Mouse (Mus musculus) CH12.LX (cell line): Measurements from ENCODE around the gene AA986860. TPM values are rescaled to one million over a fixed set of nuclear protein-coding genes. Genes with fewer than 3 reads are reported as not detected.

Experiments
- DNase-seq: peaks from one replicate; pipeline ENCODE4 v3.0.0-alpha.2; 2013; ENCODE audit errors: extremely low read depth
- H3K27ac ChIP-seq: 2 replicates; pipeline ENCODE4 v1.5.1; 2012; ENCODE audit warnings: low read depth, mild to moderate bottlenecking, control low read depth, moderate library complexity; ENCODE audit not compliant: insufficient read depth
- H3K27me3 ChIP-seq: replicated peaks from 2 replicates; pipeline ENCODE3; 2012; ENCODE audit warnings: inconsistent platforms
- H3K36me3 ChIP-seq, 2 experiments: replicated peaks in 1 of 2; 2 replicates each; pipeline versions ENCODE3 to v1.6.1; 2012; ENCODE audit warnings: inconsistent platforms in 1 of 2, low read length in 1 of 2, mild to moderate bottlenecking in 1 of 2, mixed read lengths in 1 of 2, moderate library complexity in 1 of 2; ENCODE audit not compliant: control insufficient read depth in 1 of 2, insufficient read depth in 1 of 2
- H3K4me1 ChIP-seq, 2 experiments: 2 replicates each; pipeline ENCODE4 v1.6.1; 2012; ENCODE audit warnings: inconsistent platforms in 1 of 2, moderate library complexity in 1 of 2; ENCODE audit not compliant: insufficient read depth in 2 of 2, control insufficient read depth in 1 of 2
- H3K4me2 ChIP-seq: 2 replicates; pipeline ENCODE4 v1.6.1; 2012; ENCODE audit warnings: low read depth, mild to moderate bottlenecking, control low read depth; ENCODE audit not compliant: poor library complexity, insufficient read depth, severe bottlenecking
- H3K4me3 ChIP-seq, 3 experiments: fragments of 150-350 bp in 1 of 3; sonication (generic) in 1 of 3; replicated peaks in 1 of 3; 2 replicates each; pipeline versions ENCODE3 to v1.5.1; 2011 to 2012; ENCODE audit warnings: low read depth in 2 of 3, low read length in 2 of 3, mild to moderate bottlenecking in 2 of 3, moderate library complexity in 2 of 3, control low read depth in 1 of 3, improper control_type of control experiment in 1 of 3, inconsistent platforms in 1 of 3, mixed read lengths in 1 of 3; ENCODE audit not compliant: poor library complexity in 1 of 3
- H3K79me2 ChIP-seq: replicated peaks from 2 replicates; pipeline ENCODE4 v1.6.1; 2012; ENCODE audit warnings: mild to moderate bottlenecking, moderate library complexity; ENCODE audit not compliant: control insufficient read depth, poor library complexity, insufficient read depth, severe bottlenecking; ENCODE audit errors: extremely low read depth
- H3K9ac ChIP-seq: 2 replicates; pipeline ENCODE4 v1.6.1; 2012; ENCODE audit warnings: low read depth, mild to moderate bottlenecking, control low read depth, moderate library complexity; ENCODE audit not compliant: insufficient read depth
- H3K9me3 ChIP-seq: replicated peaks from 2 replicates; pipeline ENCODE3; 2012; ENCODE audit warnings: low read length, inconsistent platforms, mixed read lengths
- BHLHE40 ChIP-seq: IDR thresholded peaks from 2 replicates; pipeline ENCODE4 v1.6.1; 2011; ENCODE audit warnings: mild to moderate bottlenecking, low read depth, low read length, improper control_type of control experiment
- CHD1 ChIP-seq: IDR thresholded peaks from 2 replicates; pipeline ENCODE4 v1.6.1; 2012; ENCODE audit warnings: low read depth, low read length, improper control_type of control experiment, inconsistent platforms
- CHD2 ChIP-seq: IDR thresholded peaks from 2 replicates; pipeline ENCODE4 v1.6.1; 2011; ENCODE audit warnings: low read length, improper control_type of control experiment
- ELF1 ChIP-seq: IDR thresholded peaks from 2 replicates; pipeline ENCODE4 v1.6.1; 2014; ENCODE audit warnings: low read depth, mild to moderate bottlenecking, inconsistent platforms, low read length, improper control_type of control experiment
- EP300 ChIP-seq: IDR thresholded peaks from 2 replicates; pipeline ENCODE4 v1.6.1; 2011; ENCODE audit warnings: low read length, improper control_type of control experiment
- GABPA ChIP-seq: IDR thresholded peaks from 2 replicates; pipeline ENCODE4 v1.6.1; 2012; ENCODE audit warnings: low read depth, low read length, improper control_type of control experiment, inconsistent platforms; ENCODE audit not compliant: insufficient replicate concordance
- HCFC1 ChIP-seq: IDR thresholded peaks from 2 replicates; pipeline ENCODE4 v1.6.1; 2012; ENCODE audit warnings: low read depth, mild to moderate bottlenecking, inconsistent platforms, low read length, improper control_type of control experiment
- IRF4 ChIP-seq: IDR thresholded peaks from 2 replicates; pipeline ENCODE4 v1.6.1; 2014; ENCODE audit warnings: low read depth, mild to moderate bottlenecking, inconsistent platforms, low read length, improper control_type of control experiment
- JUND ChIP-seq: conservative IDR thresholded peaks from 2 replicates; pipeline ENCODE4 v1.6.1; 2011; ENCODE audit warnings: low read depth, low read length, improper control_type of control experiment
- MAFK ChIP-seq: IDR thresholded peaks from 2 replicates; pipeline ENCODE4 v1.6.1; 2011; ENCODE audit warnings: low read length, improper control_type of control experiment; ENCODE audit not compliant: insufficient replicate concordance
- MAZ ChIP-seq: IDR thresholded peaks from 2 replicates; pipeline ENCODE4 v1.6.1; 2012; ENCODE audit warnings: low read depth, mild to moderate bottlenecking, inconsistent platforms, low read length, improper control_type of control experiment, moderate library complexity
- NRF1 ChIP-seq: IDR thresholded peaks from 2 replicates; pipeline ENCODE4 v1.6.1; 2014; ENCODE audit warnings: low read depth, mild to moderate bottlenecking, inconsistent platforms, low read length, improper control_type of control experiment, moderate library complexity
- PAX5 ChIP-seq: IDR thresholded peaks from 2 replicates; pipeline ENCODE4 v1.6.1; 2012; ENCODE audit warnings: low read length, inconsistent platforms, mixed read lengths
- POLR2A ChIP-seq: IDR thresholded peaks from 2 replicates; pipeline ENCODE4 v1.6.1; 2011; ENCODE audit warnings: low read depth, mild to moderate bottlenecking, improper control_type of control experiment, low read length
- RAD21 ChIP-seq: IDR thresholded peaks from 2 replicates; pipeline ENCODE4 v1.6.1; 2011; ENCODE audit warnings: low read depth, mild to moderate bottlenecking, low read length, improper control_type of control experiment, moderate library complexity
- SMC3 ChIP-seq: IDR thresholded peaks from 2 replicates; pipeline ENCODE4 v1.6.1; 2011; ENCODE audit warnings: low read depth, low read length, improper control_type of control experiment
- TCF12 ChIP-seq: IDR thresholded peaks from 2 replicates; pipeline ENCODE4 v1.6.1; 2014; ENCODE audit warnings: low read depth, mild to moderate bottlenecking, inconsistent platforms, low read length, improper control_type of control experiment
- UBTF ChIP-seq: IDR thresholded peaks from 2 replicates; pipeline ENCODE4 v1.6.1; 2012; ENCODE audit warnings: low read depth, mild to moderate bottlenecking, inconsistent platforms, low read length, improper control_type of control experiment, moderate library complexity
- USF2 ChIP-seq: conservative IDR thresholded peaks from 2 replicates; pipeline ENCODE4 v1.6.1; 2011; ENCODE audit warnings: low read depth, low read length, improper control_type of control experiment
- ZMIZ1 ChIP-seq: IDR thresholded peaks from 2 replicates; pipeline ENCODE4 v1.6.1; 2012; ENCODE audit warnings: low read depth, mild to moderate bottlenecking, inconsistent platforms, low read length, improper control_type of control experiment
- ZNF384 ChIP-seq: IDR thresholded peaks from 2 replicates; pipeline ENCODE4 v1.6.1; 2012; ENCODE audit warnings: low read depth, low read length, improper control_type of control experiment, inconsistent platforms
- dilution Hi-C: fragments of 300-500 bp; cut with MboI; formaldehyde crosslinking; loops from 2 replicates; pipeline ENCODE4 v1.14.3; 2020; ENCODE audit warnings: low sequenced_read_pairs; ENCODE audit not compliant: extremely low pct_unique_long_range_greater_than_20kb, extremely low pct_ligation_motif_present
- in situ Hi-C: fragments of 300-500 bp; cut with MboI; formaldehyde crosslinking; loops from 3 replicates; pipeline ENCODE4 v1.14.3; 2019; ENCODE audit warnings: low sequenced_read_pairs, low pct_ligation_motif_present, low pct_unique_long_range_greater_than_20kb, mixed read lengths
- polyA plus RNA-seq: library from polyadenylated mRNA; unstranded; fragments of >175 nt; gene quantifications from 2 replicates; pipeline ENCODE4 v1.2.1, GENCODE M21; 2012; ENCODE audit warnings: low read depth; ENCODE audit not compliant: insufficient read length
- total RNA-seq, 2 experiments: library from RNA; depleted of rRNA; stranded (reverse); fragments of 300-350 nt in 1 of 2; fragments of >200 nt in 1 of 2; gene quantifications; 2 replicates each; pipeline ENCODE4 v1.2.3; 2012 to 2014

AA986860 gene
- total and polyA plus RNA-seq, 3 experiments: 0.25 to 0.61 (median 0.28) TPM

GRCm38 (mm10) chr1:130732706-130733658, 1.2 kb downstream of the AA986860 start:
- dilution Hi-C loops: no loop called here
- Histone ChIP-seq H3K79me2 (no peaks in the 10 kb centered on the region), H3K9ac (no peak overlapping the region), H3K4me2 (no peak overlapping the region), H3K4me3 (no peak overlapping the region), H3K9me3 (no peaks in the 10 kb centered on the region), H3K27me3 (no peaks in the 10 kb centered on the region), H3K4me1 (peaks cover 0 to 15% of the 10 kb centered on the region in 2 experiments; a peak in 1 of 4 replicates), H3K36me3 (no peaks in the 10 kb centered on the region), H3K27ac (no peak overlapping the region)
- DNase-seq: no peak
- TF ChIP-seq USF2 (no peak), GABPA (no peak), JUND (no peak), CHD1 (no peak), MAFK (no peak)
- in situ Hi-C loops: no loop called here

- no peak overlapping the region for H3K4me3 ChIP-seq
- no peak for TF ChIP-seq UBTF
- no peak for TF ChIP-seq ZMIZ1
- no peak for TF ChIP-seq USF2
- TF ChIP-seq BHLHE40: no peak
- no peak for TF ChIP-seq ZNF384
- no peak for TF ChIP-seq PAX5
- no peak for TF ChIP-seq MAZ
- no peak for TF ChIP-seq HCFC1
- no peak for TF ChIP-seq NRF1
- no peak for TF ChIP-seq ELF1
- TF ChIP-seq TCF12: no peak
- TF ChIP-seq SMC3: no peak
- no peak for TF ChIP-seq CHD2
- TF ChIP-seq EP300: no peak
- TF ChIP-seq GABPA: no peak
- TF ChIP-seq IRF4: no peak
- no peak for TF ChIP-seq RAD21
- TF ChIP-seq POLR2A: no peak
- H3K27me3 ChIP-seq: no peaks in the 10 kb centered on the region
- no peaks in the 10 kb centered on the region for H3K36me3 ChIP-seq
- peaks cover 0 to 19% of the 10 kb centered on the region in 2 experiments; a peak in 1 of 4 replicates for H3K4me1 ChIP-seq
- DNase-seq: no peak
- no peak overlapping the region for H3K9ac ChIP-seq
- in situ Hi-C loops: no loop called here
- H3K79me2 ChIP-seq: no peaks in the 10 kb centered on the region
- dilution Hi-C loops: no loop called here
- H3K27ac ChIP-seq: no peak overlapping the region
- no peaks in the 10 kb centered on the region for H3K9me3 ChIP-seq
- H3K4me2 ChIP-seq: no peak overlapping the region
Measured at GRCm38 (mm10) chr1:130733671-130734070, 1.9 kb downstream of the AA986860 start.
